Mouse (Mus musculus) thymus, adult 18-20 months (tissue): Measurements from ENCODE around the gene 2410131K14Rik.

Experiments
- DNase-seq, 2 experiments: peaks; one replicate each; pipeline ENCODE4 v3.0.0; 2022; ENCODE audit warnings: mixed read lengths in 2 of 2

The 2410131K14Rik gene

GRCm38 (mm10) chr5:118261181-118261580, 16.2 kb downstream of the 2410131K14Rik start:
- DNase-seq: no peak

- DNase-seq: no peak
Measured at GRCm38 (mm10) chr5:118262418-118262817, 17.4 kb downstream of the 2410131K14Rik start.

- DNase-seq: no peak
Measured at GRCm38 (mm10) chr5:118264279-118264678, 19.3 kb downstream of the 2410131K14Rik start.

DNA sequence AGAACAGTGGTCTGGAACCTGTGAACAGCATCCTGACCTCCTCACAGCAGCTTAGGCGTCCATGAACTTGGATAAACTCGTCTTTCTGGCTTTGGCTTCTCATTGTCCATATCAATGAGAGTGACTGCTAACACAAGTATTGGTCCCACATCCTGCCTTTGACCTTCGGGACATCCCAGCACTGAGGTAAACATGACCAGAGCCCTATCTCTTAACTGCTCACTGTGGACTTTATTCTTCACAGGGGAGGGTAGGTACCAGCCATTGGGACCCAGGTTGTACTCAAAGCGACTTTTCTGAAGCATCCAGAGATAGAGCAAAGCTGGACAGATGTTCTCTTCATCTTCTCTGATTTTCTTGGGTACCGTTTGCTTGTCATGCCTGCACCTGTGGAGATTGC, 20.3 kb downstream of the 2410131K14Rik start:
- no peak for DNase-seq

- no peak for DNase-seq
Measured at GRCm38 (mm10) chr5:118266309-118266708, 21.3 kb downstream of the 2410131K14Rik start.

DNA sequence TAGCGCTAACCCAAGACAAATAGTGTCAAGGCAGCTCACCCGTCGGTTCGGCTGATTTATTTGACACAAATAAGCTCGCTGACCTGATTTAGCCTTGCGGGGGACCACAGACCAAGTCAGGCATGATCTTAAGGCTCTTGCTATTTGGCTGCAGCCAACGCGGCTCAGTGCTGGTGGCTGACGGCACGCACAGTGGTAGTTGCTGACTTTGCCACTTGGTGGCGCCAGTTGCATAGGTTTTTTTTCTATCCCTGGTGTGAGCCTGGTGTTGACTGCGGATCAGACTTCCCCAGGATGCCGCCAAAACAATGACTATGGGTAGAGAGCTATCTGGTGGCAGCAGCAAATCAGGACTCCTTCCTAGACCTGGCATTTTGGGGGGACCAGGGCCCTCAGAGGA, 24.0 kb downstream of the 2410131K14Rik start:
- peak; percentile 48 to 55 for DNase-seq

DNA sequence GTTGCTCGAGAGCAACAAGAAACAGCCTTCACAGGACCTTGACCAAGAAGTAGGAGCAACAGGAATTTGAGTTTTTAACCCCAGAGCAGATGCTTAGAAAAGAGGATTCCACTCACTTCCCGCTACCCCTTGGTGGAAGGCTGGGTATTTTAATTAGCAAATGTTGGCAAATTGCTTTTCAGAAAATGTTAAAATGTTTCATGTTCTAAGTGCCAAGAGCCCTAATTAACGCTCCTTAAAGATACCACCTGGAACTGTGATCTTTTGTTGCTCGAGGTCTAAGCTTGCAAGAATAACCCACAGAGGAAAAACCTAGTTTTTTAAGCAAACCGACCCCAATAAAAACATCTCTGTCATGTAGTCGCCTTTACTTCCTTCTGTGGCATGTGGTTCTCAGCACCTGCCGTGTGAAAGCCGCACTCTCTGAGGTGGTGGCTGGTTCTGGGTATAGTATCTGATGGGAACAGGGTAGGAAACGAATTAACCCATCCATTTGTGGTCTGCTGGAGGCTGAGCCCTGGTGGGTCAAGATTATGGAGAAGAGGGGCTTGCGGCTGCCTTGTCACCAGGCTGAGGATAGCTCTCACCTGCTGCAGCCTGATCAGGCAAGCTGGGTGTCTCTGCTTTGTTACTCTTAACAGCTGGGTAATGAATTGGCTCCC, 26.6 kb downstream of the 2410131K14Rik start:
- peak in 1 of 2 experiments; percentile 37 for DNase-seq

GRCm38 (mm10) chr5:118273446-118273845, 28.4 kb downstream of the 2410131K14Rik start:
- no peak for DNase-seq

DNA sequence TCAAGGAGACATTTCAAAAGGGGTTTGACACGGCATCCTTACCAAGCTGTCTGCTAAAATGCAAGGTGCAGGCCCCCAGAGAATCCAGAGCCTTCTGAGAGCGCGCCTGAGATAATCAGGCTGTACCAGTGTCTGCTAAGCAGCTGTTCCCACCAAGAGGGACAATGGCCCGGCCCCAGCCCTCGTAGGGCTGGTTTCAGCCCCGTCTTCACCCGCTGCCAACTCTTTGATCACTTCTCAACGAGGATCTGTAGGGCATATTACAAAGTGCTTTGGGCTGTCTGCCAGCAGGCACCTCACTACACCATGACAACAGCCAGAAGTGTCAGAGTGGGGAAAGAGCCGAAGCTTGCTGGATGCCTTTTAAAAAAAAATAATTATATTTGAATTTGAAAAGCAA, 29.5 kb downstream of the 2410131K14Rik start:
- DNase-seq: no peak

DNA sequence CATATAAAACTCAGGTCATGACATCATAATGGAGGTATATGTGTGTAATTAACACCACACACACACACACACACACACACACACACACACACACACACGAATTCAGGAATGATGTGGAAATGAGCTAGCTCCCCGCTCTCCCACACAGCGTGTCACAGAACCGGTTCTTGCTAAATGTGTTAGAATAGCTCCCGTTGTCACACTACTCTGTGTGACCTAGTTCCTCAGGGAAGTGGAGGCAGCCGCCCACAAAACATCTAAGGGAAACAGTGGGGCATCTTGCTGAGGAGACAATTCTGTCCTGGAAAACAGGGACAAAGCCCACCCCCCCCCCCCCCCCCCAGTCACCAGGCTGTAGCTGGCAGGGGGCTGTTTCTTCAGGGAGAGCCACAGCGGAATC, 31.3 kb downstream of the 2410131K14Rik start:
- DNase-seq: no peak

DNA sequence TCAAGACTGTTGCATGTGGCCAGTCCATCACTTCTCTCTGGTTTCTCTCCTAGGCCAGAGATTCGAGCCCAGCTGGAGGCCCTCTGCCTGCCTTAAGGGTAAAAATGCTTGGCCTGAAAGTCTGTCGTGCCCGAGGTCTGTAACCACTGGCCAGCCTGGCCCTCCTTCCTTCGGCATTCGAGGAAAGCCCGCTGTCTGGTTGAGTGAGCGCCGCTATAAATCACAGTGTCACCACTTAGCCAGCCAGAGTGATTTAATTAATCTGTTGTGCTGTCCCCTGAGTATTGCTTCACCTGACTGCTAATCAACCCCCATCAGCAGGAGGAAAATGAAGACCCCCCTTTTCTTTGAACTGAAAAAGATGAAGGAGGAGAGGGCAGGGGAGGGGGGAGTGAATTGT, 31.7 kb downstream of the 2410131K14Rik start:
- DNase-seq: no peak

GRCm38 (mm10) chr5:118277741-118278495, 32.9 kb downstream of the 2410131K14Rik start:
- no peak for DNase-seq

- no peak for DNase-seq
Measured at GRCm38 (mm10) chr5:118291453-118291852, 46.4 kb downstream of the 2410131K14Rik start.

- DNase-seq: no peak
Measured at GRCm38 (mm10) chr5:118292476-118292875, 47.4 kb downstream of the 2410131K14Rik start.

DNA sequence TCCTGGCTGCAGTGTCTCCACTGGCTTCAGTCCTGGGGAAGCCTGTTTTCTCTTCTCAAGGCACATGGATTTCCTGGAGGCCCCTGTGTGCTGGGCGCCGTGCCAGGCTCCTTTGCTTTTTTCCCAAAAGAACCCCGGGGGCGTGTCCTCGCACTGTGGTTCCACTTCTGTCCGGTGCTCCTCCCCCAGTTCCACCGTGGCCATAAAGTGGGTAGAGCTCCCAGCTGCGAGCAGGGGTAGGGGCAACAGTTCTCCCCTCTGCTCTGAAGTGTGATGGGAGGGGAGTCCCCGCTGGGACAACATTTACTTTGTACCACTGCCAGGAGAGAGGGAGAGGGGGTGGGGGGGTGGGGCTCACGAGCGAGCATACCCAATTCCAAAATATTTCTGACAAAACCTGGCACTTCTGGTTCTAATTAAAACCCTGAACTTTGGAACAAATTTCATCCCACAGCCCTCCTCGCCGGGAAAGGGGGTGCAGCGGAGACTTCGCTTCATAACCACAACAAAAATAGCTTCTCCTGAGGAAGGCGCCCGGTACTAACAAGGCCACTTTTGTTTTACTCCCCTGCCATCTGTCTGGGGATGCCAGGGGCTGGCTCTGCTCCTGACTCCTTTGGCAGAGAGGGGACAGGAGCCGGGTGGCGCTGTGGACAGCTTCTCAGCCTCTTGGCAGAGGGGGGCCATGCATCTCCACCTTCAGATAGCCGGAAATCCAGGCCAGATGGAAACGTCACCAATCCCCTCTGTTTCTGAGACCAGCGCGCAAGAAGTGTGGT, 49.2 kb downstream of the 2410131K14Rik start:
- peak; percentile 18 to 21 for DNase-seq

GRCm38 (mm10) chr5:118294865-118295258, 49.8 kb downstream of the 2410131K14Rik start:
- DNase-seq: no peak

DNA sequence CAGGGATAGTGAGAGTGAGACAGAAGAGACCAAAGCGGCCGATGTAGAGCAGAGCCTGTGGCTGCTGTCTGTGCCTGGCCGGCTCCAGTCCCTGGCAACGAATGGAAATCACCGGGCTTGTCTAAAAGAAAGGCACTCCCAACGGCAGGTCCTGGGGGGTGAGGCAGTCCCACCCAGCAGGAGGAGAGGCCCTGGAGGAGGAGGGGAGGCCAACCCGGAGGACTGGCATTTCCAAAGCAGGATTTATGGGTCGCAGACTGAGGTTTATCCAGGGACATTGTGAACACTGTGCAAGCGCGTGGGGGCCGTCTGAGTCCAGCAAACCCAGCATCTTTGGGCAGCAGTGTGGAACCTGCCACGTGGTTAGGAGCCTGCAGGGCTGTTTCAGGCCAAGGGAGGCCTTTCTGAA, 52.3 kb downstream of the 2410131K14Rik start:
- DNase-seq: no peak

- DNase-seq: no peak
Measured at GRCm38 (mm10) chr5:118299720-118300400, 54.8 kb downstream of the 2410131K14Rik start.

DNA sequence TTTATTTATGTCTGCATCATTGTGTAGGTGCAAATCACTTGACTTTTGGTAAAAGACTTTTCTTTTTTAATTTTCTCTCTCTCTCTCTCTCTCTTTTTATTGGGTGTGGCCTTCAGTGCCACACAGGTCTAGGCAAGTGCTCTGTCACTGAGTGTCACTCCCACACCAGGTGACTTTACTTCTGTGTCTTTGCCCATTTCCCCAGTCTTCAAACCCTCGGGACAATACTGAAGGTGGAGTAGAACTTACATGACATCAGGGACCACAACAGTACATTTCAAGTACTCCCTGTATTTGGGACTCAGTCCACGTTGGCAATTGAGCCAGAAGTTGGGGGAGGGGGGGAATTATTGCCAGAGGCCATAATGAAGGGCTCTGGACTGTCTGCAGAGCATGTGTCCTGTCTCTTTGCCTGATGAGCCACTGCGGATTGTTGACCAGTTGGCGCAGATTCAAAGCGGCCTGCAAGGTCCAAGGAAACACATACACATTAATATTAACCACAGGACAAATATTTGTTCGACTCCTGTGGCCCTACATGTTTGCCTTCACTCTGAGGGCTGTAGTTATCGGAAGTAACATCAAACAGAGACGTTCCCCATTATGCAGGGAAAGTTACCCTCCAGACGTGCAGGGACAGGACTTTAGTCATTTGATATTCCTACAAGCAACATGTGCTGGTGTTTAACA, 57.6 kb downstream of the 2410131K14Rik start:
- DNase-seq: no peak

DNA sequence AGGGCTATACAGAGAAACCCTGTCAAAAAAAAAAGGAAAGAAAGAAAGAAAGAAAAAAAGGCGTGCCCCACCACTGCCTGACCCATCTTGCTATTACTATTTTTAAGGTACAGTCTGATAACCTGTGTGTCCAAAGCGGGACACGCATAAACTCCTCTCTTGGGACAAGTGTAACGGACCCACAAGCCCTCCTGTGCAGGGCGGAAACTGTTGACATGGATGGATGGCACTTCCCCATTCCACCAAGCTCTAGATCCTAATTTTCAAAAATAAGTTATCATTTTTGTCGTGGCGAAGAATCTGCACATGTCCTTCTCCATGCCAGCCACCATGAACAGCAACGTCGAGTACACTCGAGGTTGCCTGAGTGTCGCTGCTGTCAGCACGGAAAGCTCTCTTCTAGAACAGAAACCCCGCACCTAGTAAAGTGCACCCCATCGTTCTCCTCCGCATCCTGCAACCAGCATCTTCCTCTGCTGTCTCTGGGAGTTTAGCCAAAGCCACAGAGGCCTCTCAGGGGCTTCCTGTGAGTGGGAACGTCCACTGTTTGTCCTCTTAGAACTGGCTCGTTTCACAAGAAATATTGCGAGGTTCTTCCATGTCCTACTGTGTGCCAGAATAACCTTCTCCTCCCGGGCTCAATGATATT, 60.1 kb downstream of the 2410131K14Rik start:
- DNase-seq: no peak

DNA sequence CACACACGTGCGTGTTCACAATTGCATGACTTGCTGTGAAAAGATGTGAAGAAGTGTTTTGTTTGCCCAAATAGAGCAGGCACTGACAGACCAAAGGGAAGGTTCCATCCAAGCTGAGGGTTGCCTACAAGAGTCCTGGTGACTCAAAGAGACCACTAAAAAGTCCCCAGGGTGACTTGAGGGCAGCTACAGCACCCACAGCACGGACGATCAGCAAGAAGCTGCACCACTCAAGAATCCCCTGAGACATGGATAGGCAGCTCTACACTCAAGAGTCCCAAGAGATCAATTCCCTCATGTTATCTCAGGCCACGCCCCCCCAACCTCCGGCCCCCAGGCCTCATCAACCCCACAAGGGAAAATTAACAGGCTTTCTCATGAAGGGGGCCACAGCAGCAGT, 65.4 kb downstream of the 2410131K14Rik start:
- DNase-seq: no peak

DNA sequence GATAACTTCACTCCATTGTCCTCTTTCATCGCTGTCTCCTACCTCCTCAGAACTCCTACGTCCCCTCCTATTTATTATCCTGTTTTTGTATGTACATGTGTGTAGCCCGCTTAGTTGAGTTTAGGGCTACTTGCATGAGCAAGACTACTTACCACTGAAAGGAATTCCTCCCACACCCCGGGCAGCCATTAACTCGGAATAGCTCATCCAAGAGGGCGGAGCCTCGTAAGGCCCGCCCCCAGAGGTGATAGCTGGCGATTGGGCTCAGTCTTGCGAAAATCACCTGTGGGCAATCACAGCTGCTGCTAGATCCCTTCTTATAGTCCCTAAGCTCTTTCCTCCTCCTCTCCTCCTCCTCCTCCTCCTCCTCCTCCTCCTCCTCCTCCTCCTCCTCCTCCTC, 66.2 kb downstream of the 2410131K14Rik start:
- DNase-seq: no peak
